Mouse (Mus musculus) embryonic fibroblast, embryonic 13.5 days (primary cell): ENCODE data around the gene Slc19a1. TPM values are rescaled to one million over a fixed set of nuclear protein-coding genes. Genes with fewer than 3 reads are reported as not detected.
A peak's percentile ranks its signal among the peaks of the same experiment; 100 is the strongest.

ENCODE experiments used
- H3K27ac ChIP-seq: 2 replicates; pipeline ENCODE4 v1.5.1; 2012; ENCODE audit warnings: low read length, control low read depth, inconsistent platforms; ENCODE audit not compliant: insufficient read depth
- H3K4me1 ChIP-seq: 2 replicates; pipeline ENCODE4 v1.6.1; 2011; ENCODE audit warnings: low read length; ENCODE audit not compliant: control insufficient read depth, insufficient read depth
- H3K4me3 ChIP-seq: 2 replicates; pipeline ENCODE4 v1.5.1; 2011; ENCODE audit warnings: mild to moderate bottlenecking, control low read depth, low read length; ENCODE audit not compliant: insufficient read depth
- CTCF ChIP-seq: IDR thresholded peaks from 2 replicates; pipeline ENCODE4 v1.5.1; 2011; ENCODE audit warnings: mild to moderate bottlenecking, control low read depth, low read length, moderate library complexity, borderline replicate concordance; ENCODE audit not compliant: insufficient read depth
- POLR2A ChIP-seq: IDR thresholded peaks from 2 replicates; pipeline ENCODE4 v1.6.1; 2011; ENCODE audit warnings: low read depth, mild to moderate bottlenecking, control low read depth, low read length, moderate library complexity
- polyA plus RNA-seq: library from polyadenylated mRNA; stranded (reverse); fragments of >200 nt; gene quantifications from 2 replicates; pipeline ENCODE4 v1.2.4, GENCODE M21; 2011; ENCODE audit warnings: low read depth; ENCODE audit not compliant: missing spikeins, insufficient read length

Slc19a1 gene
- 16.6 and 21.0 TPM in 2 replicates for polyA plus RNA-seq

DNA sequence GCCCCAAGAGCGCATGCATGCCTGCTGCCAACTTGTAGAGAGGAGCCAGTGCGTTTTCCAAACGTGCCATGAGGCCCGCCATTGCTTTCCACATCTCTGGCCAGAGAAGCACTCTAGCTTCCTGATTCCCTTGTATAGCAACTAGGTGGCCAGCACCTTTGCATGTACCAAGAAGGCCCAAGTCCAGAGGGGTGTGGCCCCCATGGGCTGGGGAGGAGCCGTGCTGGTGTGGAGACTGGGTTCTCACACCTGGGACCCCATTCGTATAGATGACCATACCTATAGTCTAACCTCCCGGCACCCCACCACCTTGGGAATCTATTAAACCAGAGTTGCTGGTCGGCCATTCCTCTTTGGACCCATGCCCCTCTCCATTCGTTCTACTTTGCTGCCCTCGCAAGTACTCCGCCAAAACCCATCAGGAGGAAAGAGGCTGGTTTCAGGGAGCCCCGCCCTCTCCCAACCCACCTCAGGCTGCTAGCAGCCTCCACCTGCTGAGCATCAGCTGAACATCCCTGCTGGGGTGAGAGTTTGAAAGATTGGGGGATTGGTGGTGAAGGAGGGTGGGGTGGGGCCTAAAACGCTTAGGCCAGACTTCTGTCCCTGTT lies at the start of gene Slc19a1:
Gene Slc19a1 (plus strand): TSS at position 474 of the 608 bp plus-strand sequence.
- Histone ChIP-seq H3K4me1 (no peaks in the 10 kb centered on the region), H3K4me3 (peak within 1 kb of the TSS; percentile 64), H3K27ac (no peak within 1 kb of the TSS)
- TF ChIP-seq CTCF (no peak), POLR2A (no peak)

DNA sequence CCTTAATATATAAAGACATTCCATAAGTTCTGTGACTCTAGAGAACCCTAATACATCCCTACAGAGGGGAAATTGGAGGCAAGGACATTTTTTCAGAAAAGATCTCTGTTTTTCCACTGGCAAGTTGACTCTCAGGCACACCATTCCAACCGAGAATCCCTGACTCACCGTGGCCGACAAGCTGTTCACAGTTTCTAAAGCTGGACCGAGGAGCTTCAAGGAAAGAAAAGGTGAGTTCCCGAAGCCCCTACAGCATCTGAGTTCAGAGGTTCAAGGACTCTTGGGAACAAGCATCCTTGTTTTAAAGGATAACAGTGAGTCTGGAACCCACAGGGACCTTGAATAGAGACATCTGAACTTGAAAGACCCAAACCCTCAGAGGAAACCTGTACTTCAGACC lies 43.5 kb upstream of the Slc19a1 start:
- H3K4me3 ChIP-seq = no peak overlapping the region
- no peaks in the 10 kb centered on the region for H3K4me1 ChIP-seq
- no peak for TF ChIP-seq POLR2A
- TF ChIP-seq CTCF = no peak
- H3K27ac ChIP-seq = no peak overlapping the region

DNA sequence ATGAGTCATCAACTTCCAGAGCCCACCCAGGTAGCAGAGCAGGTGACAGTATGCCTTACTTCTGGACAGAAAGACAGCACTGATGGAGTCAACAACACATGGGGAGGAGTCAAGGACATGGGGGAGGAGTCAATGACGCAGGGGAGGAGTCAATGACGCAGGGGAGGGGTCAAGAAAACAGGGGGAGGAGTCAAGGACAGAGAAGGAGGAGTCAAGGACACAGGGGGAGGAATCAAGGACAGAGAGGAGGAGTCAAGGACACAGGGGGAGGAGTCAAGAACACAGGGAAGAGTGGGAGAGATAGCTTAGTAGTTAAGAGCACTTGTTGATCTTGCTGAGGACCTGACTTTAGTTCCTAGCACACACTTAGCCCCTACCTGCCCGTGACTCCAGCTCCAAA lies 39.6 kb upstream of the Slc19a1 start:
- TF ChIP-seq CTCF = no peak
- no peak for TF ChIP-seq POLR2A

DNA sequence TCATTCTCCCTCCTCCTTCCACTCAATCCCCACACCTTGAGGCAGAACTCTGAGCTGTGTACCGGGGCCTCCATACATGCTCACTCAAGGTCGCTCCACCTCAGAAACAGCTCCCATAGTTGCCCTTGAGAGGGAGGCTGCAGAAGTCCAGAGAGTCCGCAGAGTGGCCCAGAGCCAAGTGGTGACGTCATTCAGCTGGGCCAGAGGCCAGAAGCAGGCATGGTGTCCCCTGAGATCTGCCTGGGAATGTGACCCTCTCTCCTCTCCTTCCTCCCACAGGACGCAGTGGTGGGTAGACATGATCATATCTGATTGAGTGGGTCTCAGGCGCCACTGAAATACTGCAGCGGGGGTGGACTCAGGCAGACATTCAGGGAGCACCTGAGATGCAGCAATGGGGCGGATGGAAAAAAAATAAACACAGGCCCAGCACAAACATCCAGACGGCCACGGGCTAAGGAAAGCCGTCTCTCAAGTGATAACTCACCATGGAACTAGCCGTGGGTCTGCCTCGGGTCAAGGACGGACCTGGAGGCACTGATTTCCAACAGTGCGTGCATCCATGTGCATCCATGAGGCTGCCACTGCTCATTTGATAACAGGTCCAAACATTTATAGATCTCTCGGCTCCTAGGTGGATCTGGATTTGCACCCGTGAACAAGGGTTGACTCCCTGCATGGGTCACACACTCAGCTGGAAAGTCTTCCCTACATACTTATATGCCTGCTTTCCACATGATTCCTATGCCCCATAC lies 34.1 kb upstream of the Slc19a1 start:
- Histone ChIP-seq H3K4me1 (no peaks in the 10 kb centered on the region), H3K4me3 (no peak overlapping the region), H3K27ac (no peak overlapping the region)
- TF ChIP-seq POLR2A = no peak
- no peak for TF ChIP-seq CTCF

More for the DNA sequence above, 39.6 kb upstream of the Slc19a1 start:
- Histone ChIP-seq H3K4me1 (no peaks in the 10 kb centered on the region), H3K4me3 (no peak overlapping the region), H3K27ac (no peak overlapping the region)

DNA sequence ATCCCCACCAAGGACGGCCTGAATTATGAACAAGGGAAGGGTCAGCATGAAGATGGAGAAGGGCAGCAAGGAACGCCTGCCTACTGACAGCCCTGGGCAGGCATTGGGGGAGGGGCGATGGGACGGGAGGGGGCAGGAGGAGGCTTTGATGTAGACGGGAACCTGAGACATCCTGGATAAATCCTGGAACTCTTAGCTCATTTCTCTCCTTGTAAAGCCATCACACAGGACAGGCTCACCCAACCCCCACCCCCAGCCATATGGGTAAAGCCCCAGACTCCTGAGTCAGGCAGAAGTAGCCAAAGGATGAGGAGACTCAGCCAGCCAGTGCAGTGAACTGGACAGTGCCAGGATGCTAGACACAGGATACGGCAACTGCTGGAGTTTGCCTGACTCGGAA lies 27.1 kb upstream of the Slc19a1 start:
- TF ChIP-seq POLR2A = no peak
- TF ChIP-seq CTCF = no peak
- H3K27ac ChIP-seq = no peak overlapping the region

DNA sequence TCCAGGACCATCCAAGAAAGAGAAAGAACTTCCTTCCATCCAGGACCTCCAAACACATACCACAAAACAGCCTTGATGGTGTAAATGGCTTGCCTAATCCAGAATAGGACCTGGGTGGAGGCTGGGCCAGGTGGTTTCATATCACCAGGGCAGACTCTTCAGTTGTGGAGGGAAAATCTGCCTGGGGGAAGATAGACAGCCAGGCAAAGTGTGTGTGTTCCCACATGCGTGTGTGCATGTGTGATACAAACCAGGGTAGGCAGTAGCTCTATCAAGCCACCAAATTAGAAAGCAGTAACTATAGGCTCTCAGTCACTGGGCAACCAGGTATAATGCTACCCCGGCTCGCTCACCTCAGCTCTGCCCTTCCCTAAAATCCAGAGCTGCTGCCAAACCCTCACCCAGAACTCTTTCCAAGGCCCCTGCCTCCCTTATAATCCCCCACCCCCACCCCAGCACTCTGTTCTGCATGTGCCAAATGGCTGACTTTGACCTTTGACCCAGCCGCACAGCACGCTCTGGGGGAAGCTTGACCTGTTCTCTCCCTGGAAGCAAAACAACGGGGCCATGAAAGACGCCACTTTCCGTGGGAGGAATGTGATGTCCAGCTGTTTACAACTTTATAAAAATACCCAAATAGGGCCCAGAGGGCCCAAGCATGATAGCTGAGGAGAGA lies 24.5 kb upstream of the Slc19a1 start:
- H3K4me3 ChIP-seq = no peak overlapping the region
- no peak overlapping the region for H3K27ac ChIP-seq
- no peaks in the 10 kb centered on the region; the same call in 1 of the 2 replicates for H3K4me1 ChIP-seq
- TF ChIP-seq POLR2A (no peak), CTCF (no peak)

More for the DNA sequence above, 27.1 kb upstream of the Slc19a1 start:
- no peak overlapping the region for H3K4me3 ChIP-seq
- no peaks in the 10 kb centered on the region; the same call in 1 of the 2 replicates for H3K4me1 ChIP-seq

DNA sequence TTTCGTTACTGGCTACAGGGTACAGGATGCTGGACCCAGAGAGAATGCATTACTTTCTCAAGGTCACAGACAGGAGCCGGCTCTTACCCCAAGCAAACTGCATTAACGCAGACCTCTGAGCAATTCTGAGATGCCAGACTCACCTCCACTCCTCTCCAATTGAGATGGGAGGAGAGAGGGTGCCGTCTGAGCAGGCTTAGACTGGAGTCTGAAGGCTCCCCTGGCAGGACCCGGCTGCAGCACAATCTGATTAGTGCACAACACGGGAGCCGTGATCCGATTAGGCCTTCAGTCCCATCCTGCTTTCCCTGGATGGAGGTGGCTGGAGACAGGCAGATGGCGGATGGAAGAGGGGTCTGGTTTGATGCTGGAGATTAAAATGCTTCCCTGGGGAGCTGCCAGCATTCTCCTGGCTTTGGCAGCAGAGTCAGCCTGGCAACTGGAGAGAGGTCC lies 23.9 kb upstream of the Slc19a1 start:
- no peak overlapping the region for H3K27ac ChIP-seq

DNA sequence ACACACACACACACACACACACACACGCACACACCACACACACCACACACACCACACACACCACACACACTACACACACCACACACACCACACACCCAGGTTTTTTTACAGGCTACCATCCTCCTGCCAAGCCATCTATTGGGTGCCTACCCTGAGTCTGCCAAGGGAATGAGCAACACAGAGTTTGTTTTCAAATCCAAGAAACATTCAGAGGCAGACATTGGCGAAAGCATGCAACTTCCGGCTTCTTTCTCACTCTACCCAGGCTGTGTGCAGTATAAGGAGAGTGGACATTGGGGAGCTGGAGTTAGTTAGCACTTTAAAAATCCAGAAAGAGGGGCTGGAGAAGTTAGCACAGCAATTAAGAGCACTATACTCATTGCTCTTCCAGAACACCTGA lies 23.3 kb upstream of the Slc19a1 start:
- TF ChIP-seq POLR2A = no peak
- TF ChIP-seq CTCF = no peak
- no peak overlapping the region for H3K27ac ChIP-seq

More for the DNA sequence above, 23.9 kb upstream of the Slc19a1 start:
- no peaks in the 10 kb centered on the region; the same call in 1 of the 2 replicates for H3K4me1 ChIP-seq
- H3K4me3 ChIP-seq = no peak overlapping the region
- TF ChIP-seq CTCF = no peak
- TF ChIP-seq POLR2A = no peak

DNA sequence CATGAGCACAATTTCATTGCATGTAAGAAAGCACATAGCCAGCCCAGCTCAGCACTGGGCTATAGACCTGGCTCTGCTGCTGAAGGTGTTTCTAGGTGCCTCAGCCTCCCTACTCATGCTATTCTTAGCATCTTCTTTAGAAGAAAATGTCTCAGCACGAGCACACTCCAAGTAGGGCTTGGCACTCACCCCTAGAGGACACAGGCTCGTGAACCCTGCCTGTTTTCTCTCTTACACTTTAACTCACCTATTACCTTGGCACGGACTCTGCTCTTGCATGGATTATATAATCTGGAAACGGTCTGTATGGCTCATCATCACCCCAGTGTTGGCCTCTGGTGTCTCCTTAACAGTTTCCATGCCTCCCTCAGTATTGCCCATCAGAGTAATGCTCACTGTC lies 20.4 kb upstream of the Slc19a1 start:
- TF ChIP-seq CTCF = no peak
- H3K4me3 ChIP-seq = no peak overlapping the region

More for the DNA sequence above, 23.3 kb upstream of the Slc19a1 start:
- no peaks in the 10 kb centered on the region; the same call in 1 of the 2 replicates for H3K4me1 ChIP-seq
- H3K4me3 ChIP-seq = no peak overlapping the region

More for the DNA sequence above, 20.4 kb upstream of the Slc19a1 start:
- Histone ChIP-seq H3K4me1 (no peaks in the 10 kb centered on the region; the same call in 1 of the 2 replicates), H3K27ac (no peak overlapping the region)
